In genomic region chr13:93911037-93911436, GRCm38 (mm10) we compare ENCODE assay signal across 12 mouse cellular contexts.
A peak's percentile ranks its signal among the peaks of the same experiment; 100 is the strongest.
DNase-seq lines count a peak whose midpoint lies in the region; ATAC-seq and TF ChIP-seq lines count a peak whose summit lies in the region.
"Had no signal": no experiment of that assay in that cellular context is flagged by ENCODE, and none has a peak within 500 bp of the region (broad histone marks: within the 10 kb centered on the region; RNA-seq: fewer than 3 reads in every experiment).

No protein-coding gene starts in this region.

- no peak for TF ChIP-seq CTCF in lung, embryonic 14.5 days (IDR thresholded peaks at IDR 0.05; ENCODE audit: low read depth)

- DNase-seq in gastrocnemius, postnatal 25 days, result peak; percentile 45
- no peak for DNase-seq in gastrocnemius, postnatal 14 days
- DNase-seq in lung, embryonic 14.5 days, result peak; percentile 50
- no peak for DNase-seq in lung, postnatal 25 days (ENCODE audit: low spot score)
- DNase-seq in embryonic facial prominence, embryonic 10.5 days (ENCODE audit: low spot score), result peak; percentile 35
- no peak for DNase-seq in frontal cortex, postnatal 10 days (ENCODE audit: low spot score in 2 of 2)
- no peak for DNase-seq in urinary bladder, postnatal 14 days (ENCODE audit: low spot score)
- DNase-seq: liver, postnatal 0 days; thymus, adult 18-20 months had no signal

- H3K27ac ChIP-seq in lung, embryonic 14.5 days (ENCODE audit: low read depth), result peak overlapping the region; percentile 62; the same call in 1 of the 2 replicates
- peak overlapping the region; percentile 68 for H3K27ac ChIP-seq in embryonic facial prominence, embryonic 10.5 days (replicated peaks)
- peak overlapping the region; percentile 85 for H3K27ac ChIP-seq in limb, embryonic 15.5 days
- H3K27ac ChIP-seq: kidney, postnatal 0 days had no signal

- H3K9me3 ChIP-seq in lung, embryonic 14.5 days (ENCODE audit: low read depth, low read length), result no peaks in the 10 kb centered on the region
- H3K9me3 ChIP-seq in embryonic facial prominence, embryonic 10.5 days, result no peaks in the 10 kb centered on the region
- H3K9me3 ChIP-seq in limb, embryonic 15.5 days, result no peaks in the 10 kb centered on the region

- H3K4me2 ChIP-seq in lung, embryonic 14.5 days, result no peak overlapping the region
- H3K4me2 ChIP-seq in limb, embryonic 15.5 days, result no peak overlapping the region

- H3K9ac ChIP-seq in lung, embryonic 14.5 days, result no peak overlapping the region
- no peak overlapping the region for H3K9ac ChIP-seq in limb, embryonic 15.5 days
- H3K9ac ChIP-seq: liver, postnatal 0 days had no signal

- WGBS in lung, embryonic 14.5 days, result 43% methylated on average over 7 of the region's 7 CpGs
- WGBS in embryonic facial prominence, embryonic 10.5 days, result 44% methylated on average over 7 of the region's 7 CpGs
- WGBS in limb, embryonic 15.5 days, result 20% methylated on average over 7 of the region's 7 CpGs

- H3K27me3 ChIP-seq in lung, embryonic 14.5 days (ENCODE audit: insufficient read depth, low read length), result no peaks in the 10 kb centered on the region
- H3K27me3 ChIP-seq in embryonic facial prominence, embryonic 10.5 days (replicated peaks; ENCODE audit: low read depth, poor library complexity, severe bottlenecking), result no peaks in the 10 kb centered on the region
- H3K27me3 ChIP-seq in limb, embryonic 15.5 days, result no peaks in the 10 kb centered on the region

- no peak for ATAC-seq in lung, embryonic 14.5 days (ENCODE audit: insufficient read depth)
- peak; percentile 53; the same call in 1 of the 2 replicates for ATAC-seq in limb, embryonic 15.5 days (ENCODE audit: insufficient number of reproducible peaks, low FRiP score, low TSS enrichment, low read depth)
- ATAC-seq: forebrain, embryonic 14.5 days; liver, postnatal 0 days had no signal

- no peaks in the 10 kb centered on the region for H3K36me3 ChIP-seq in lung, embryonic 14.5 days (ENCODE audit: insufficient read depth)
- H3K36me3 ChIP-seq in embryonic facial prominence, embryonic 10.5 days (replicated peaks), result no peaks in the 10 kb centered on the region
- no peaks in the 10 kb centered on the region for H3K36me3 ChIP-seq in limb, embryonic 15.5 days

- no peak overlapping the region for H3K4me3 ChIP-seq in lung, embryonic 14.5 days (ENCODE audit: low read depth, low read length)
- H3K4me3 ChIP-seq in embryonic facial prominence, embryonic 10.5 days, result no peak overlapping the region
- no peak overlapping the region for H3K4me3 ChIP-seq in limb, embryonic 15.5 days

- peaks cover 5% of the 10 kb centered on the region; the same call in 1 of the 2 replicates for H3K4me1 ChIP-seq in lung, embryonic 14.5 days (ENCODE audit: insufficient read depth)
- peaks cover 45% of the 10 kb centered on the region for H3K4me1 ChIP-seq in embryonic facial prominence, embryonic 10.5 days
- H3K4me1 ChIP-seq in limb, embryonic 15.5 days, result peaks cover 39% of the 10 kb centered on the region

- intact Hi-C loops in gastrocnemius, postnatal 14 days (cut with DNase I; ENCODE audit: low total_unique reads), result no loop called here

Comparison
In these comparisons a context has a peak if more than half of its experiments do, and no peak if none do; other contexts are left out.
1. DNase-seq: peak in gastrocnemius, postnatal 25 days (single experiment), lung, embryonic 14.5 days (single experiment) and embryonic facial prominence, embryonic 10.5 days (single experiment); none in gastrocnemius, postnatal 14 days (single experiment), lung, postnatal 25 days (single experiment), frontal cortex, postnatal 10 days (0 of 2) and urinary bladder, postnatal 14 days (single experiment).
2. Peak in every context shown above with its lines, with median percentiles within 50 percentile points of each other: H3K27ac ChIP-seq.